Mouse (Mus musculus) brown adipose tissue, adult 24 weeks (tissue): ENCODE data around the gene Hydin. TPM values are rescaled to one million over a fixed set of nuclear protein-coding genes. Genes with fewer than 3 reads are reported as not detected.

Source experiments
- polyA plus RNA-seq: library from polyadenylated mRNA; stranded (reverse); fragments of >200 nt; gene quantifications from 2 replicates; pipeline ENCODE4 v1.2.4, GENCODE M21; 2012; ENCODE audit not compliant: missing spikeins, insufficient read depth, insufficient read length

The Hydin gene
- polyA plus RNA-seq, 1 experiment: 0.08 TPM

Other genes starting within 250 kb of the Hydin start
- not detected in 2 replicates for gene Chst4, start 227.2 kb upstream of the Hydin start, polyA plus RNA-seq
- 1.7 and 1.8 TPM in 2 replicates for gene Zfp612, start 187.2 kb upstream of the Hydin start, polyA plus RNA-seq
- gene Gm21964, start 165.8 kb upstream of the Hydin start, polyA plus RNA-seq: not detected in 2 replicates
- gene Gm17720, start 164.2 kb upstream of the Hydin start, polyA plus RNA-seq: not detected in 2 replicates
- not detected in 2 replicates for gene Calb2, start 98.8 kb upstream of the Hydin start, polyA plus RNA-seq
- 1.1 and 1.9 TPM in 2 replicates for gene Cmtr2, start 51.3 kb upstream of the Hydin start, polyA plus RNA-seq